Mouse (Mus musculus): ENCODE data around the gene Foxj3. TPM values are rescaled to one million over a fixed set of nuclear protein-coding genes. Genes with fewer than 3 reads are reported as not detected.

The Foxj3 gene
- polyA plus RNA-seq, 1 experiment from 2014 or later, result 22.4 TPM

DNA sequence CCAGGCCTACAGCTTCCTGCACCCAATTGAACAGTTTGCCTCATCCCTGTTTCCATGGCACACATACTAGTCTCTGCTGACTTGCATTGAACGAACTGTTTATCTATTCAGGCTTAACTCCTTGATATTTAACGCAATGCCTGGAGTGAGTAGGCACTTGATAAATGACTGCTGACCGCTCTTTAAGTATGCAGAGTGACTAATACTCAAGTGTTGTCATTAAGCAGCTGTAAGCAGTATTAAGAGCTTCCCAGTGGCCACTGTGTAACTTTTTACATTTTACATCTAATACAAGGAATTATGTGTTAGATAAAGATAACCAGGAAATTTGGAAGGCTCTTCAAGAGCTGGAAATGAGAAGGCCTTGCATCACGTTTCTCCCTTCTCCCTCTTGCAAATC lies 1.7 kb upstream of the Foxj3 start:
- WGBS, result 69% methylated on average over 4 of the region's 4 CpGs
- Histone ChIP-seq H3K27me3 (replicated peaks; ENCODE audit: low read depth, poor library complexity, severe bottlenecking) (no peaks in the 10 kb centered on the region), H3K36me3 (replicated peaks) (no peaks in the 10 kb centered on the region), H3K4me3 (no peak overlapping the region), H3K27ac (replicated peaks) (no peak overlapping the region), H3K9me3 (no peaks in the 10 kb centered on the region), H3K4me1 (peaks cover 11% of the 10 kb centered on the region; the same call in 1 of the 2 replicates)
- no peak for DNase-seq (ENCODE audit: low spot score)

DNA sequence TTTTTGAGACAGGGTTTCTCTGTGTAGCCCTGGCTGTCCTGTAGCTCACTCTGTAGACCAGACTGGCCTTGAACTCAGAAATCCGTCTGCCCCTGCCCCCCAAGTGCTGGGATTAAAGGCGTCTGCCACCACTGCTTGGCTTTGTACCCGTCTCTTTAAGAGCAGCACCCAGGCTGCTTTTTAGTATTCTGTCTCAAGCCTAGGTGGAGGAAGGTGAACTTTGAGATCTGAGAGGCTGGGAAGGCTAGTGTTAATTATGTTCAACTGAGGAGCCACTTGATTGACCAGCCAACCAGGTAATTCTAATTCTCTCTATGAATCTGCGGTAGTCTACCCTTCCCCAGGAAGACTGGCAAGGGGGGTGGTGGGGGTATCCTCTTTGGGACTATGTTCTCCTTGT lies 632 bp downstream of the Foxj3 start:
- Histone ChIP-seq H3K4me1 (peaks cover 21% of the 10 kb centered on the region), H3K4me3 (no peak overlapping the region), H3K27ac (replicated peaks) (no peak overlapping the region), H3K27me3 (replicated peaks; ENCODE audit: low read depth, poor library complexity, severe bottlenecking) (no peaks in the 10 kb centered on the region), H3K9me3 (no peaks in the 10 kb centered on the region), H3K36me3 (replicated peaks) (no peaks in the 10 kb centered on the region)
- 77% methylated on average over 4 of the region's 4 CpGs for WGBS
- DNase-seq (ENCODE audit: low spot score), result no peak

DNA sequence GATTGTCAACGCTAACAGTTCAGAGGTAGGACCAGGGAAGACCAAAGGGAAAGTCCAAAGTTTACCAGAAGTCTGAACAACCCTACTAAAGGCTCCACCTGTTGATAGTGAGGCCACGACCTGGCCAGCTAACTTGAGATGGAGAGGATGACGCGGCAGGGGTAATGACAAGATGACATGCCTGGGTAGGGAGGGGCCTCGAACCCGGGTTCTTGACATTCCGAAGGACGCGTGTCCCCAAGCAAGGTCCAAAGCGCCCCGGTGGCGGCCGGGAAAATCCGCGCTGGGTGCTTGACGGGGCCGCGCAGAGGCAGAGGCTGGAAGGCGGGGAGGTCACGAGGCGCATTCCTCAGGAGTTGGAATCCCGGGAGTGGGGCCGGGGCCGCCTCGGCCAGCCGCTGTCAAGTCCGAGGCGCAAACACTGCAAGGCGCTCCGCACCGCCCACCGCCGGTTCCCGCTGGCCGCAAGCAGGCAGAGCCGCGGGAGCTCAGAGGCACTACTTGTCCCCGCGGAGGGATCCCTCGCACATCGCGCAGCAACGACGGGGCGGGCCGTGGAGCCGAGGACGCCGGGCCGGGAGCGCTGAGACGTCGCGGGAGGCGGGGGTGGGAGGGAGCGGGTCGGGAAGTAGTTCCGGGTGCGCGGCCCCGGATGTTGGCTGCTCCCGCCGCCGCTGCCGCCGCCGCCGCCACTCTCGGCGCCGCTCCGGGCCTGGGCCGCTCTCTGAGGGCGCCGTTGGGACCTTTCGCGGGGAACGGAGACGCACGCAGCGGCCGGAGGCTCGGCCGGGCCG lies 2.4 kb downstream of the Foxj3 start, which contains the start of gene Frg2f1:
TSS of gene Frg2f1 (minus strand) at position 499 of the 794 bp plus-strand sequence.
- under 1% methylated on average over 79 of the region's 85 CpGs for WGBS
- H3K27ac ChIP-seq (replicated peaks), result peak within 1 kb of the TSS; percentile 99
- no peaks in the 10 kb centered on the region for H3K36me3 ChIP-seq (replicated peaks)
- no peaks in the 10 kb centered on the region for H3K27me3 ChIP-seq (replicated peaks; ENCODE audit: low read depth, poor library complexity, severe bottlenecking)
- peaks cover 21% of the 10 kb centered on the region for H3K4me1 ChIP-seq
- H3K4me3 ChIP-seq, result peak within 1 kb of the TSS; percentile 96
- peak; percentile 95 for DNase-seq (ENCODE audit: low spot score)
- H3K9me3 ChIP-seq, result no peaks in the 10 kb centered on the region

DNA sequence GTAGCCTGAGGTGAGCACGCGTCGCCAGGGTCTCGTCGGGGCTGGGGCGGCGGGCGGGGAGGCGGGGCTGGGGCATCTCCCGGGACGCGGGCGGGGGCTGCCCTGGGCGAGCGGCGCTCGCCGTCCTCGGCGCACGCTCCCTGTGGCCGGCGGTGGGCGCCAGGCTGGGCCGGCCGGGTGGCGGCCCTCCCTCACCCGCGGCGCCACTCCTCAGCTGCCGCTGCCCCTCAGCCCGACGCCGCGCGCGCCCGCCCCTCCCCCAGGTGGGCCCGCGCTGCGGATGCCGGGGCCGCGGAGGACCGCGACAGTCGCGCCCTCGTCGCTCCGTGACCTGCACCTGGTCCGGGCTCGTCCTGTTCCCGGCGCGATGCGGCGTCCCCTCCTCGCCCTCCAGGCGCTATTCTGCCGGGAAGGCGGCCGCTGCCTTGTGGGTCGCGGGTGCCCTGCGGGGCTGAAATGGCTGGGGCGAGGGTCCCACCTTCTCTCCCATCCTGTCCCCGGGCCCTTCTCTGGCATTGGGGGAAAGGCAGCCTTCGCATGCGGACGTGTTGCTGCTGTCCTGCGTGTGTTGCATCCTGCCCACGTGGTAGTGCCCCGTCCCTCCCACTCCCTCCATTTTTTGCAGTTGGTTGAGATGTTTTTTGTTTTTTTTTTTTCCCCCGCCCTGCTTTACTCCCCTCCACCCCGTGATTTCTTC lies 3.2 kb downstream of the Foxj3 start:
- Histone ChIP-seq H3K9me3 (no peaks in the 10 kb centered on the region), H3K4me3 (peak overlapping the region; percentile 96), H3K27me3 (replicated peaks; ENCODE audit: low read depth, poor library complexity, severe bottlenecking) (no peaks in the 10 kb centered on the region), H3K27ac (replicated peaks) (peak overlapping the region; percentile 99), H3K36me3 (replicated peaks) (no peaks in the 10 kb centered on the region), H3K4me1 (peaks cover 21% of the 10 kb centered on the region)
- WGBS, result under 1% methylated on average over 76 of the region's 76 CpGs
- peak; percentile 73 for DNase-seq (ENCODE audit: low spot score)

DNA sequence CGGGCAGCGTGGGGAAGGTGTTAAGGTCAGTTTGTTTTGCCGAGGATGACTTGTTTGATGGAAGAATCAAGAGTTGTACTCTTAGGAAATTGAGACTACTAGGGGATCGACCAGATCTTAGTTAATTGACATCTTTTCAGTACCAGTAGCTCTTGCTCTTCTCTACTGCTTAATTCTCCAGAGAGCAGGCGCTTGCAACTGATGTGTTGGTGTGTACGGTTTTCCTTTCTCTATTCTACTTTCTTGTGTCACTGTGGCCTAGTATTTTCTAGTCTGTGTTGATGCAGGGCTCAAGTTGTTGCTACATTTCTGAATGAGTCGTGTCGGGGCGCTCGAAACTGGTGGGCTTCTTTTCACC lies 3.7 kb downstream of the Foxj3 start:
- no peaks in the 10 kb centered on the region for H3K27me3 ChIP-seq (replicated peaks; ENCODE audit: low read depth, poor library complexity, severe bottlenecking)
- H3K4me1 ChIP-seq, result peaks cover 21% of the 10 kb centered on the region

DNA sequence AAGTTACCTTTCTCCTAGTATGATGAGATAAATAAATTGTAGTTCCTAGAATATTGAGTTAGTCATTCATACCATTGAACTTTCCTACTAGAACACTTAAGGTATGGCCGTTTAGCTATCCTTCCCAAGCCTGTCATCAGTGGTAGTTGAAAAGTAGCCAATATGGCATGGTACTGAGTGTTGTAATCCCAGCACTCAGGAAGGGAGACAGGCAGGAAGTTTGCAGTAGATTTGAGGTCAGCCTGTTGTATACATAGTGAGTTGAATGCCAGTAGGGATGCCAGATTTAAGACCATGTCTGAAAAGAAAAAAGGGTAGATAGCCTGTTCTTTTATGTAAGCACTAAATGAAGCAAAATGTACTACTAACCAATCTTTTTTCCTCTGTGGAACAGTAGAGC lies 14.1 kb downstream of the Foxj3 start:
- H3K9me3 ChIP-seq, result no peaks in the 10 kb centered on the region
- no peaks in the 10 kb centered on the region for H3K27me3 ChIP-seq (replicated peaks; ENCODE audit: low read depth, poor library complexity, severe bottlenecking)
- H3K27ac ChIP-seq (replicated peaks), result no peak overlapping the region
- no peak for DNase-seq (ENCODE audit: low spot score)
- WGBS, result 85% methylated on average over 1 of the region's 1 CpGs
- H3K4me3 ChIP-seq, result no peak overlapping the region
- H3K36me3 ChIP-seq (replicated peaks), result no peaks in the 10 kb centered on the region
- H3K4me1 ChIP-seq, result peaks cover 10% of the 10 kb centered on the region; the same call in 1 of the 2 replicates

More for the DNA sequence above, 3.7 kb downstream of the Foxj3 start:
- Histone ChIP-seq H3K27ac (replicated peaks) (peak overlapping the region; percentile 99), H3K9me3 (no peaks in the 10 kb centered on the region), H3K4me3 (peak overlapping the region; percentile 96), H3K36me3 (replicated peaks) (no peaks in the 10 kb centered on the region)
- WGBS, result 8% methylated on average over 10 of the region's 10 CpGs
- DNase-seq (ENCODE audit: low spot score), result no peak

DNA sequence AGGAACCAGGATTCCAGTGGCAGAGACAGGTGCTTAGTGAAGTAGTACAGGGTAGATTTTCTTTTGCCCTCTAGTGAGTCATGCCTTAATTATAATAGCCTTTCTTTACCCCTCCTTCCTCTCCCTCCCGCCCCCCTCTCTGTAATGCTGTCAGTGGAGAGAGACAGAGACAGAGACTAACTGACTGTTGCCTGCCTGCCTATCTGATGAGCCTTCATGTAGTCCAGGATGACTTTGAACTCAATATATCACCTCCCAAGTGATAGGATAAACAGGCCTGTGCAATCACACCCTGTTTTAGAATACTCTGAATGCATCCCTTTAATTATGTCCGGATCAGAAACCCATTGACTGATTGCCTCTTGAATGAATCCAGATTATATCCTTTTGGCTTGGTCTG lies 18.7 kb downstream of the Foxj3 start:
- Histone ChIP-seq H3K27me3 (replicated peaks; ENCODE audit: low read depth, poor library complexity, severe bottlenecking) (no peaks in the 10 kb centered on the region), H3K9me3 (no peaks in the 10 kb centered on the region), H3K27ac (replicated peaks) (no peak overlapping the region), H3K4me1 (peaks cover 4% of the 10 kb centered on the region; the same call in 1 of the 2 replicates), H3K36me3 (replicated peaks) (no peaks in the 10 kb centered on the region), H3K4me3 (no peak overlapping the region)
- WGBS, result 72% methylated on average over 2 of the region's 2 CpGs
- DNase-seq (ENCODE audit: low spot score), result no peak

DNA sequence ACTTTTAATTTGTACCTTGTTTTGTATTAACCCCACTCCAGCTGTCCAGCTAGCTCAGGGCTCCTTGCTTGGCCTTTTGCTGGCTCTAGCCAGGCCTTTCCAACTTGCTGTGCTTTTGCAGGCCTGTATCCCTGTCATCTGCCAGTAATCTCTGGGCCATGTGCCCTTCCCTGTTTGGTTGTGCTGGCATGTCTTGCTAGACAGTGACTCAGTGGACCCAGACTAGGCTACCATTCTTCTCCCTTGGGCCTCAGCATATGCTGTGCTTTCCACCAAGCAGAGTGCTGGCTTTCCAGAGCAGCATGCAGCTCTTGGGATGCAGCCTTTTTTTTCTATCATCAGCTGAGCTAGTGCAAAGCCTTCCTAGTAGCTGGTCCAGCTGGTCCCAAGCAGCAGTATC lies 26.3 kb downstream of the Foxj3 start:
- Histone ChIP-seq H3K9me3 (peaks cover 5% of the 10 kb centered on the region; the same call in 1 of the 2 replicates), H3K27ac (replicated peaks) (no peak overlapping the region), H3K36me3 (replicated peaks) (peaks cover 21% of the 10 kb centered on the region), H3K4me3 (no peak overlapping the region), H3K27me3 (replicated peaks; ENCODE audit: low read depth, poor library complexity, severe bottlenecking) (no peaks in the 10 kb centered on the region), H3K4me1 (no peaks in the 10 kb centered on the region)
- DNase-seq (ENCODE audit: low spot score), result no peak

DNA sequence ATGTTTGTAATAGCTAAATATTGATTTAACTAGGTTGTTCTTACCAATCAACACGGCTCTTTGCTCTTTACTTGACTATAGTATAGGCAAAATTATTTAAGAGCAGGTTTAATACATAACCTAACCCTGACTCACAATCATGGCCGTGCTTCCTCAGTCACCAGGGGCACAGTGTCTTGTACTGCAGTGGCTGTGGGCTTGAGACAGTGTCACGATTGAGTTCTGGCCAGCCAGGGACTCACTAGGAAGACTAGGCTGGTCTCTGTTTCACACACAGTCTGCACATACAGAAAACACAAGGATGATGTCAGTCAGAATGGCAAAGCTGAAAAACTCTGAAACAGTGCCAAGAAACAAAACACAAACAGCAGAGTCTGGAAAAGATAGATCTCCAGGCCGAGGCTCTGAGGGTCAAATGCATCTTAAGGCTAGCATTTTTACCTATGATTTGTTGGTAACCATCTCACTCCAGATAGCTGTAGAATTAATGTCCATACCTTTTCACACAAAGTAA lies 29.6 kb downstream of the Foxj3 start:
- peaks cover 18% of the 10 kb centered on the region for H3K36me3 ChIP-seq (replicated peaks)
- WGBS, result 91% methylated on average over 4 of the region's 4 CpGs
- no peaks in the 10 kb centered on the region for H3K4me1 ChIP-seq
- peaks cover 5% of the 10 kb centered on the region; the same call in 1 of the 2 replicates for H3K9me3 ChIP-seq
- no peak overlapping the region for H3K27ac ChIP-seq (replicated peaks)
- DNase-seq (ENCODE audit: low spot score), result no peak
- H3K4me3 ChIP-seq, result no peak overlapping the region
- H3K27me3 ChIP-seq (replicated peaks; ENCODE audit: low read depth, poor library complexity, severe bottlenecking), result no peaks in the 10 kb centered on the region

DNA sequence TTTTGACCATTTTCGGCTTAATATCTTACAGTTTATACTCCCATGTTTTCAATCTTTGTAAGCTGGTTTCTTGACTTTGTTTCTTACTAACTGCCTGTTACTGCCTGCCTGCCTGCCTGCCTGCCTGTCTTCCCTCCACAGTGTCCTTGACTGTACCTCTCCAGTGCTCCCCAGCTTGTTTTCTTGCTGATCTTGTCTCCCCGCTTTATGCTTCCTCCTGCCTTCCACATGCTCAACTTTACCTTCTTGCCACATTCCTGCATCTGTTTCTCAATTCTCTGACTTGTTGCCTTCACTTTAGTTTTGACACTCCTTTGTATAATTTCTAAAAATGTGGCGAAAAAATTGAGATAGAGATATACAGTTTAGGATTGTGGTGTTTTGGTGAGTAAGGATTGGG lies 35.9 kb downstream of the Foxj3 start:
- no peaks in the 10 kb centered on the region for H3K4me1 ChIP-seq
- no peak overlapping the region for H3K27ac ChIP-seq (replicated peaks)
- H3K36me3 ChIP-seq (replicated peaks), result peaks cover 36% of the 10 kb centered on the region
- H3K4me3 ChIP-seq, result no peak overlapping the region
- 92% methylated on average over 3 of the region's 3 CpGs for WGBS
- H3K9me3 ChIP-seq, result no peaks in the 10 kb centered on the region
- no peak for DNase-seq (ENCODE audit: low spot score)
- H3K27me3 ChIP-seq (replicated peaks; ENCODE audit: low read depth, poor library complexity, severe bottlenecking), result no peaks in the 10 kb centered on the region

DNA sequence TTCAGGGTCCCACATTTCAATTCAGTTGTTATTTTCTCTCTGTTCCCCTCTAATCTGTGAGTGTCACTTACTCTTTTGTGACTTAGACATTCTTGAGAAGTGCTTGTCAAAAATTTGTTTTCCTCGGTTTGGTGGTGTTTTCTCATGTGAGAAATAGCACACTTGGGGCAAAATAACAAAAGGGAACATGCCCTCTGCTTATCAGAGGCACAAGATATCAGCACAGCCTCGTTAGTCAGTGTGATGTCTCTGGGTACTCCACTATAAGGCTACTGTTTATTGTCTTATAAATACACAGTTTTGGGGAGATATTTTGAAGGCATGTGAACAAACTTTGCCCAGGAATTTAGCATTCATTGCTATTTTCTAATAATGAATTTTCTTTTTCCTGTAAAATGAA lies 37.7 kb downstream of the Foxj3 start:
- 0 out of 2 replicates have a peak, but pooled peaks cover 3% of the 10 kb centered on the region for H3K9me3 ChIP-seq
- no peaks in the 10 kb centered on the region for H3K27me3 ChIP-seq (replicated peaks; ENCODE audit: low read depth, poor library complexity, severe bottlenecking)
- H3K36me3 ChIP-seq (replicated peaks), result peaks cover 47% of the 10 kb centered on the region
- no peaks in the 10 kb centered on the region for H3K4me1 ChIP-seq
- DNase-seq (ENCODE audit: low spot score), result no peak
- H3K27ac ChIP-seq (replicated peaks), result no peak overlapping the region
- 87% methylated on average over 2 of the region's 2 CpGs for WGBS
- H3K4me3 ChIP-seq, result no peak overlapping the region

DNA sequence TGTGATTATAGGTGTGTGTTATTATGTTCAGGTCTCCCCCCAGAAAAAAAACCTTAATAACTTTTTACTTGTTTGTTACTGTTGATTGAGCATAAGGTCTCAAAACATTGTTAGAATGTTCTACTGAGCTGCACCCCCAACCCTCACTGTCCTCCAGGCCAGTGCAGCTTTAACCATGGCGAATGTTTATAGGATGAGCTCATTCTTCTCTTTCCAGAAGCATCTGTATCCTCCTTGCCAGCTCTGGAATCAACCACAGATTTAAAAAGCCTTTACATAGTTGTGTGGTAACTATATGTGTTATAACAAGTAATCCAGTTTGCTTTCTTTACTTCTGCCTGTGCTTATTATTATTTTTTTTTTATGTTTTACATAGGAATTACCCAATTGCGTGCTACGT lies 38.7 kb downstream of the Foxj3 start:
- Histone ChIP-seq H3K36me3 (replicated peaks) (peaks cover 47% of the 10 kb centered on the region), H3K27me3 (replicated peaks; ENCODE audit: low read depth, poor library complexity, severe bottlenecking) (no peaks in the 10 kb centered on the region), H3K4me1 (no peaks in the 10 kb centered on the region), H3K4me3 (no peak overlapping the region), H3K9me3 (0 out of 2 replicates have a peak, but pooled peaks cover 3% of the 10 kb centered on the region), H3K27ac (replicated peaks) (no peak overlapping the region)
- DNase-seq (ENCODE audit: low spot score), result no peak
- 92% methylated on average over 3 of the region's 3 CpGs for WGBS

DNA sequence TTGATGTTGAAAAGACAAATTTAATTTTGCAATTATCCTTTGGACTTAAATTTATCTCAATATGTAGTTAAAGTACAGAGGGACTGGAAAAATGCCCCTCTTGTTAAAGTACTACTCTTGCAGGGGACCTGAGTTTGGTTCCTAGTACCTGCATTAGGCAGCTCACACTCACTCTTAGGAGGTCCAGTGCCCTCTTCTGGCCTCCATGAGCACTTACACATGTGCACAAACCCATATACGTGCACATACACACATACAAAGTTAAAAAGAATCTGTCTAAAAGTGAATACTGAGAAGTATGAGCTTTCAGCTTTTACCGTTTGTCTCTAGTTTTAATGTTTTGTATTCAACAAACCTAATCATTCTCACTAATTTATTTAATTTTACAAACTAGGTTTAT lies 51.2 kb downstream of the Foxj3 start:
- Histone ChIP-seq H3K4me1 (no peaks in the 10 kb centered on the region), H3K9me3 (no peaks in the 10 kb centered on the region), H3K36me3 (replicated peaks) (peaks cover 33% of the 10 kb centered on the region), H3K27ac (replicated peaks) (no peak overlapping the region), H3K4me3 (no peak overlapping the region), H3K27me3 (replicated peaks; ENCODE audit: low read depth, poor library complexity, severe bottlenecking) (no peaks in the 10 kb centered on the region)
- DNase-seq (ENCODE audit: low spot score), result no peak
- 93% methylated on average over 2 of the region's 2 CpGs for WGBS
